Mouse (Mus musculus) forebrain, postnatal 0 days (tissue): Measurements from ENCODE around the gene Slc8a1. TPM values are rescaled to one million over a fixed set of nuclear protein-coding genes. Genes with fewer than 3 reads are reported as not detected.

Experiments used
- ATAC-seq: fragments of 200-750 bp; cut with Nextera tagmentation; 2 replicates; pipeline ENCODE4 v1.8.0; 2017; ENCODE audit warnings: mild to moderate bottlenecking, moderate library complexity
- DNase-seq: peaks from one replicate; pipeline ENCODE4 v3.0.0-alpha.2; 2015
- H3K27ac ChIP-seq: fragments of 300-500 bp; sonication (generic); 2 replicates; pipeline ENCODE4 v1.5.1; 2014; ENCODE audit warnings: low read depth, mild to moderate bottlenecking, antibody characterized with exemption, low read length, moderate library complexity, mixed read lengths
- H3K27me3 ChIP-seq: fragments of 300-500 bp; sonication (generic); 2 replicates; pipeline ENCODE4 v1.6.1; 2014; ENCODE audit warnings: mild to moderate bottlenecking, low read length, mixed read lengths; ENCODE audit not compliant: insufficient read depth
- H3K36me3 ChIP-seq: fragments of 300-500 bp; sonication (generic); 2 replicates; pipeline ENCODE4 v1.6.1; 2014; ENCODE audit warnings: mild to moderate bottlenecking, moderate library complexity; ENCODE audit not compliant: insufficient read depth
- H3K4me1 ChIP-seq: fragments of 300-500 bp; sonication (generic); 2 replicates; pipeline ENCODE4 v1.6.1; 2014; ENCODE audit warnings: antibody characterized with exemption; ENCODE audit not compliant: insufficient read depth
- H3K4me2 ChIP-seq: fragments of 300-500 bp; sonication (generic); 2 replicates; pipeline ENCODE4 v1.6.1; 2014; ENCODE audit warnings: low read depth, mild to moderate bottlenecking, moderate library complexity
- H3K4me3 ChIP-seq: fragments of 300-500 bp; sonication (generic); 2 replicates; pipeline ENCODE4 v1.5.1; 2014; ENCODE audit warnings: low read depth, low read length, mixed read lengths
- H3K9ac ChIP-seq: fragments of 300-500 bp; sonication (generic); 2 replicates; pipeline ENCODE4 v1.6.1; 2014; ENCODE audit warnings: mild to moderate bottlenecking
- H3K9me3 ChIP-seq: fragments of 300-500 bp; sonication (generic); 2 replicates; pipeline ENCODE4 v1.6.1; 2016; ENCODE audit warnings: low read length
- CTCF ChIP-seq: sonication (generic); IDR thresholded peaks from 2 replicates; pipeline ENCODE4 v1.5.1; 2016; ENCODE audit warnings: antibody characterized with exemption, control low read depth, low read depth
- WGBS: fragments of 180-500 bp; shearing (Covaris S2); extraction: QIAGEN DNeasy Blood & Tissue Kit; methylation state at CpG from one replicate; pipeline ENCODE4 v1.1.7; 2014; 5-methylcytosine and 5-hydroxymethylcytosine counted together
- polyA plus RNA-seq: library from polyadenylated mRNA; unstranded; fragments of >200 nt; fragmentation: Nextera tagmentation; extraction: Ambion mirVana; gene quantifications from 2 replicates; pipeline ENCODE4 v1.2.1, GENCODE M21; 2015
- total RNA-seq: library from RNA; depleted of rRNA; stranded (reverse); fragments of >200 nt; gene quantifications from 2 replicates; pipeline ENCODE4 v1.2.3, GENCODE M21; 2014

Slc8a1 gene
- total and polyA plus RNA-seq, 2 experiments from 2014 or later, result 16.9 to 143 TPM

- no peak for ATAC-seq
These were observed 151.4 kb downstream of the Slc8a1 start for GRCm38 (mm10) chr17:81586759-81587158.

GRCm38 (mm10) chr17:81579728-81580425, 158.3 kb downstream of the Slc8a1 start:
- H3K27me3 ChIP-seq, result no peaks in the 10 kb centered on the region
- H3K27ac ChIP-seq, result no peak overlapping the region
- ATAC-seq (no peak), DNase-seq (no peak)
- no peaks in the 10 kb centered on the region for H3K9me3 ChIP-seq
- no peak for TF ChIP-seq CTCF
- H3K4me2 ChIP-seq, result no peak overlapping the region
- no peaks in the 10 kb centered on the region for H3K36me3 ChIP-seq
- no peak overlapping the region for H3K9ac ChIP-seq
- 84% methylated on average over 10 of the region's 10 CpGs for WGBS
- H3K4me1 ChIP-seq, result no peaks in the 10 kb centered on the region
- H3K4me3 ChIP-seq, result no peak overlapping the region

More at GRCm38 (mm10) chr17:81586759-81587158, 151.4 kb downstream of the Slc8a1 start:
- no peak for TF ChIP-seq CTCF
- Histone ChIP-seq H3K27me3 (no peaks in the 10 kb centered on the region), H3K4me2 (no peak overlapping the region), H3K4me3 (no peak overlapping the region), H3K4me1 (no peaks in the 10 kb centered on the region), H3K36me3 (no peaks in the 10 kb centered on the region), H3K9ac (no peak overlapping the region), H3K9me3 (no peaks in the 10 kb centered on the region), H3K27ac (no peak overlapping the region)
- 84% methylated on average over 5 of the region's 5 CpGs for WGBS
- no peak for DNase-seq

- no peaks in the 10 kb centered on the region for H3K4me1 ChIP-seq
- H3K9me3 ChIP-seq, result no peaks in the 10 kb centered on the region
- ATAC-seq, result no peak
- H3K4me2 ChIP-seq, result no peak overlapping the region
- no peaks in the 10 kb centered on the region for H3K27me3 ChIP-seq
- DNase-seq, result no peak
- no peaks in the 10 kb centered on the region for H3K36me3 ChIP-seq
- H3K9ac ChIP-seq, result no peak overlapping the region
- 96% methylated on average over 3 of the region's 3 CpGs for WGBS
- H3K4me3 ChIP-seq, result no peak overlapping the region
- TF ChIP-seq CTCF, result no peak
- no peak overlapping the region for H3K27ac ChIP-seq
These were observed 161.3 kb downstream of the Slc8a1 start for GRCm38 (mm10) chr17:81576893-81577292.

- no peaks in the 10 kb centered on the region for H3K27me3 ChIP-seq
- DNase-seq (no peak), ATAC-seq (no peak)
- 53% methylated on average over 9 of the region's 9 CpGs for WGBS
- no peaks in the 10 kb centered on the region for H3K4me1 ChIP-seq
- no peaks in the 10 kb centered on the region for H3K9me3 ChIP-seq
- H3K36me3 ChIP-seq, result no peaks in the 10 kb centered on the region
- H3K4me3 ChIP-seq, result no peak overlapping the region
- no peak overlapping the region for H3K9ac ChIP-seq
- no peak overlapping the region for H3K27ac ChIP-seq
- no peak for TF ChIP-seq CTCF
- no peak overlapping the region for H3K4me2 ChIP-seq
These were observed 172.4 kb downstream of the Slc8a1 start for GRCm38 (mm10) chr17:81565634-81566372.

- no peak overlapping the region for H3K9ac ChIP-seq
- H3K4me3 ChIP-seq, result no peak overlapping the region
- no peak for TF ChIP-seq CTCF
- no peaks in the 10 kb centered on the region for H3K36me3 ChIP-seq
- H3K27me3 ChIP-seq, result no peaks in the 10 kb centered on the region
- peak; percentile 20 for DNase-seq
- H3K4me1 ChIP-seq, result no peaks in the 10 kb centered on the region
- ATAC-seq, result peak; percentile 45
- WGBS, result 46% methylated on average over 6 of the region's 6 CpGs
- H3K9me3 ChIP-seq, result no peaks in the 10 kb centered on the region
- H3K27ac ChIP-seq, result no peak overlapping the region; the same call in 1 of the 2 replicates
- no peak overlapping the region for H3K4me2 ChIP-seq
These were observed 184.0 kb downstream of the Slc8a1 start for GRCm38 (mm10) chr17:81554052-81554734.

GRCm38 (mm10) chr17:81551856-81552635, 186.1 kb downstream of the Slc8a1 start:
- H3K4me2 ChIP-seq, result no peak overlapping the region
- ATAC-seq (no peak), DNase-seq (no peak)
- H3K4me3 ChIP-seq, result no peak overlapping the region
- H3K27me3 ChIP-seq, result no peaks in the 10 kb centered on the region
- no peak overlapping the region for H3K9ac ChIP-seq
- no peaks in the 10 kb centered on the region for H3K9me3 ChIP-seq
- 83% methylated on average over 6 of the region's 6 CpGs for WGBS
- H3K36me3 ChIP-seq, result no peaks in the 10 kb centered on the region
- no peak for TF ChIP-seq CTCF
- no peak overlapping the region for H3K27ac ChIP-seq
- H3K4me1 ChIP-seq, result no peaks in the 10 kb centered on the region
